8 mouse cellular contexts compared by ENCODE assay signal in the genomic region with DNA sequence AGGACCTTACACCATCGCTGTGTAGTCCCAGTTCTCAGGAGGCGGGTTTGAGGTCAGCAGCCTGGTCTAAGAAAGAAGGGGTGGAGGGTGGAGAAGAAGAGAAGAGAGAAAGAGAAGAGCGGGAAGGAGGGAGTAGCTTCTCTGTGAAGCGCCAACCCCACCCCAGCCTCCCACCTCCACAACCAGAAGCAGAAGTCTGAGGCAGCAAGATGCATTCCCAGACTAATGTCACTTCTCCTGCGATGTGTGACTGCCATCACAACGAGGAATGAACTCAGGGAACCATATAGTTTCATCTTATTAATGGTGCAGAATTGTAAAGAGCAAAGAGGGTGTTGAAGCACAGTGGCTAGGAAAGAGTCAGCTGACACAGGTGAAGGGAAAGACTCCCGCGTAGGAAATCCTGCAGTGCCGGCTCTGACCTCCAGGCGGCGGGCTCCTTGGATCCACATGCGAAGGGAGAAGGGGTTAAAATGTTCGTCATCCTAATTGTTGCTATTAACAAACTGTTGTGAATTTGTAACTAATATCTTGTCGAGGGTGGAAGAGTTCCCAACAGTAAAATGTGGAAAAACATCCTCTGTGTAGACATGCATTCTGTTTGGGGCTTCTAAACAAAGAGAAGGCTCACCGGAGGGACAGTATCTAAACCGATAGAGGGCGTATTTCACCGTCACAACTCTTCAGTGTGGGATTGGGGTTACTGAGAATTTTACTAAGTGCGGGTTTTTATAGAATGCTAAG. TPM values are rescaled to one million over a fixed set of nuclear protein-coding genes. Genes with fewer than 3 reads are reported as not detected.
A peak's percentile ranks its signal among the peaks of the same experiment; 100 is the strongest.
DNase-seq lines count a peak whose midpoint lies in the region; ATAC-seq and TF ChIP-seq lines count a peak whose summit lies in the region.

No protein-coding gene starts in this region.

- peak; percentile 63 to 67 for DNase-seq in B cell, adult 2 months
- peak; percentile 67 for DNase-seq in adrenal gland, postnatal 14 days
- peak; percentile 78 for DNase-seq in embryonic facial prominence, embryonic 10.5 days (ENCODE audit: low spot score)
- DNase-seq in heart, adult 18-20 months = peak; percentile 18 to 81
- peak; percentile 67 for DNase-seq in kidney, adult 2 months
- peak; percentile 84 for DNase-seq in midbrain, embryonic 14.5 days
- peak; percentile 50 to 84 for DNase-seq in spleen, postnatal 4 days (ENCODE audit: low spot score in 2 of 2)

- ATAC-seq in limb, embryonic 13.5 days (ENCODE audit: low FRiP score, low read depth) = peak; percentile 57; the same call in 1 of the 2 replicates
- ATAC-seq in midbrain, embryonic 14.5 days (ENCODE audit: low FRiP score, low TSS enrichment) = peak; percentile 66

- H3K27ac ChIP-seq in embryonic facial prominence, embryonic 10.5 days (replicated peaks) = no peak overlapping the region
- H3K27ac ChIP-seq in kidney, adult 2 months (ENCODE audit: insufficient read depth, low read depth, low read length) = no peak overlapping the region
- H3K27ac ChIP-seq in limb, embryonic 13.5 days = no peak overlapping the region
- no peak overlapping the region for H3K27ac ChIP-seq in midbrain, embryonic 14.5 days (replicated peaks; ENCODE audit: low read depth, low read length)

- H3K9me3 ChIP-seq in embryonic facial prominence, embryonic 10.5 days = no peaks in the 10 kb centered on the region
- no peaks in the 10 kb centered on the region for H3K9me3 ChIP-seq in limb, embryonic 13.5 days
- H3K9me3 ChIP-seq in midbrain, embryonic 14.5 days (ENCODE audit: control insufficient read depth, low read length) = no peaks in the 10 kb centered on the region

- 20% methylated on average over 19 of the region's 19 CpGs for WGBS in embryonic facial prominence, embryonic 10.5 days
- 20% methylated on average over 19 of the region's 19 CpGs for WGBS in kidney, adult 2 months
- WGBS in limb, embryonic 13.5 days = 18% methylated on average over 19 of the region's 19 CpGs
- WGBS in midbrain, embryonic 14.5 days = 22% methylated on average over 19 of the region's 19 CpGs

- peaks cover 3% of the 10 kb centered on the region; the same call in 1 of the 2 replicates for H3K4me1 ChIP-seq in embryonic facial prominence, embryonic 10.5 days
- no peaks in the 10 kb centered on the region; the same call in 1 of the 2 replicates for H3K4me1 ChIP-seq in kidney, adult 2 months (ENCODE audit: control insufficient read depth, insufficient read depth, low read length)
- peaks cover 4% of the 10 kb centered on the region for H3K4me1 ChIP-seq in limb, embryonic 13.5 days
- H3K4me1 ChIP-seq in midbrain, embryonic 14.5 days (ENCODE audit: control insufficient read depth, insufficient read depth, low read length) = no peaks in the 10 kb centered on the region

- H3K4me3 ChIP-seq in embryonic facial prominence, embryonic 10.5 days = peak overlapping the region; percentile 42
- H3K4me3 ChIP-seq in kidney, adult 2 months (ENCODE audit: insufficient read depth, low read depth, low read length) = no peak overlapping the region
- peak overlapping the region; percentile 31 for H3K4me3 ChIP-seq in limb, embryonic 13.5 days
- peak overlapping the region; percentile 27 for H3K4me3 ChIP-seq in midbrain, embryonic 14.5 days (replicated peaks; ENCODE audit: low read depth, low read length)

- no peak overlapping the region for H3K9ac ChIP-seq in limb, embryonic 13.5 days
- no peak overlapping the region; the same call in 1 of the 2 replicates for H3K9ac ChIP-seq in midbrain, embryonic 14.5 days (replicated peaks; ENCODE audit: low read length)

- TF ChIP-seq CTCF in kidney, adult 2 months (conservative IDR thresholded peaks at IDR 0.05; ENCODE audit: insufficient read depth, insufficient read length, low read depth, low read length) = peak; percentile 71

- peaks cover 30% of the 10 kb centered on the region for H3K27me3 ChIP-seq in embryonic facial prominence, embryonic 10.5 days (replicated peaks; ENCODE audit: low read depth, poor library complexity, severe bottlenecking)
- no peaks in the 10 kb centered on the region for H3K27me3 ChIP-seq in kidney, adult 2 months (replicated peaks; ENCODE audit: control insufficient read depth, insufficient read depth, low read length)
- peaks cover 32% of the 10 kb centered on the region for H3K27me3 ChIP-seq in limb, embryonic 13.5 days
- H3K27me3 ChIP-seq in midbrain, embryonic 14.5 days (ENCODE audit: control insufficient read depth, insufficient read depth, low read length) = no peaks in the 10 kb centered on the region; the same call in 1 of the 2 replicates

- H3K4me2 ChIP-seq in limb, embryonic 13.5 days (replicated peaks) = peak overlapping the region; percentile 59
- H3K4me2 ChIP-seq in midbrain, embryonic 14.5 days (ENCODE audit: low read length) = peak overlapping the region; percentile 60

- no peaks in the 10 kb centered on the region for H3K36me3 ChIP-seq in embryonic facial prominence, embryonic 10.5 days (replicated peaks)
- no peaks in the 10 kb centered on the region for H3K36me3 ChIP-seq in kidney, adult 2 months (ENCODE audit: control insufficient read depth, insufficient read depth, low read length)
- no peaks in the 10 kb centered on the region for H3K36me3 ChIP-seq in limb, embryonic 13.5 days
- no peaks in the 10 kb centered on the region for H3K36me3 ChIP-seq in midbrain, embryonic 14.5 days (ENCODE audit: control insufficient read depth, insufficient read depth, low read length)

- TF ChIP-seq POLR2A in kidney, adult 2 months (IDR thresholded peaks at IDR 0.05; ENCODE audit: low read depth, low read length) = no peak

RNA-seq across cellular contexts. Expression of a gene that starts 31.1 kb away (rescaled TPM):
- total RNA-seq in adrenal gland, postnatal 14 days (2021) = not detected in 2 replicates
- polyA plus RNA-seq in embryonic facial prominence, embryonic 10.5 days (2016; fragmentation: Nextera tagmentation; extraction: Ambion mirVana) = 0.41 and 1.1 TPM in 2 replicates
- not detected for total RNA-seq in heart, adult 18-20 months (2021)
- not detected in 2 replicates for polyA plus RNA-seq in kidney, adult 2 months (2012; rRNA removed)
- polyA plus RNA-seq in limb, embryonic 13.5 days (2015; fragmentation: Nextera tagmentation; extraction: Ambion mirVana) = not detected in 2 replicates
- 0.64 and 2.1 TPM in 2 replicates for polyA plus RNA-seq in midbrain, embryonic 14.5 days (2014; fragmentation: Nextera tagmentation; extraction: Ambion mirVana)

RNA-seq across cellular contexts. Expression of a gene that starts 43.2 kb away (rescaled TPM):
- 29.9 and 31.1 TPM in 2 replicates for total RNA-seq in adrenal gland, postnatal 14 days (2021)
- 20.8 and 22.9 TPM in 2 replicates for polyA plus RNA-seq in embryonic facial prominence, embryonic 10.5 days (2016; fragmentation: Nextera tagmentation; extraction: Ambion mirVana)
- 10 to 100 TPM; 62.6 to 68.2 TPM for total RNA-seq in heart, adult 18-20 months (2021)
- polyA plus RNA-seq in kidney, adult 2 months (2012; rRNA removed) = 45.1 and 48.6 TPM in 2 replicates
- 28.4 and 29.0 TPM in 2 replicates for polyA plus RNA-seq in limb, embryonic 13.5 days (2015; fragmentation: Nextera tagmentation; extraction: Ambion mirVana)
- 5.8 and 5.9 TPM in 2 replicates for polyA plus RNA-seq in midbrain, embryonic 14.5 days (2014; fragmentation: Nextera tagmentation; extraction: Ambion mirVana)
